Mouse (Mus musculus) liver, embryonic 14.5 days (tissue): Measurements from ENCODE around the gene Tmem132b. TPM values are rescaled to one million over a fixed set of nuclear protein-coding genes. Genes with fewer than 3 reads are reported as not detected.

Experiments
- ATAC-seq: fragments of 200-750 bp; cut with Nextera tagmentation; 2 replicates; pipeline ENCODE4 v1.8.0; 2017; ENCODE audit warnings: moderate number of reproducible peaks, mild to moderate bottlenecking, moderate library complexity; ENCODE audit not compliant: insufficient read depth
- DNase-seq, 3 experiments: peaks; one replicate each; pipeline ENCODE4 v3.0.0-alpha.2; 2012 to 2013; ENCODE audit warnings: low read depth in 3 of 3, low spot score in 3 of 3
- H3K27ac ChIP-seq: fragments of 300-500 bp; sonication (generic); 2 replicates; pipeline ENCODE4 v1.5.1; 2014; ENCODE audit warnings: moderate library complexity, mild to moderate bottlenecking, control low read depth, inconsistent platforms
- H3K27me3 ChIP-seq: fragments of 300-500 bp; sonication (generic); 2 replicates; pipeline ENCODE4 v1.6.1; 2014; ENCODE audit warnings: mild to moderate bottlenecking, low read length, moderate library complexity; ENCODE audit not compliant: control insufficient read depth, insufficient read depth
- H3K36me3 ChIP-seq: fragments of 300-500 bp; sonication (generic); replicated peaks from 2 replicates; pipeline ENCODE4 v1.6.1; 2014; ENCODE audit warnings: low read depth; ENCODE audit not compliant: control insufficient read depth, insufficient read depth
- H3K4me1 ChIP-seq, 2 experiments: fragments of 200-500 bp in 1 of 2; fragments of 300-500 bp in 1 of 2; sonication (generic) in 1 of 2; replicated peaks; 2 replicates each; pipeline ENCODE4 v1.6.1; 2012 to 2014; ENCODE audit warnings: antibody characterized with exemption in 1 of 2, inconsistent platforms in 1 of 2, low read length in 1 of 2; ENCODE audit not compliant: control insufficient read depth in 2 of 2, insufficient read depth in 2 of 2
- H3K4me2 ChIP-seq: fragments of 300-500 bp; sonication (generic); 2 replicates; pipeline ENCODE4 v1.6.1; 2014; ENCODE audit warnings: low read depth, mild to moderate bottlenecking, control low read depth, moderate library complexity
- H3K4me3 ChIP-seq, 2 experiments: fragments of 200-500 bp in 1 of 2; fragments of 300-500 bp in 1 of 2; sonication (generic) in 1 of 2; 2 replicates each; pipeline ENCODE4 v1.5.1; 2012 to 2014; ENCODE audit warnings: low read depth in 2 of 2, low read length in 2 of 2, mild to moderate bottlenecking in 2 of 2, control low read depth in 1 of 2, inconsistent platforms in 1 of 2, moderate library complexity in 1 of 2; ENCODE audit not compliant: insufficient read depth in 1 of 2
- H3K9ac ChIP-seq: fragments of 300-500 bp; sonication (generic); replicated peaks from 2 replicates; pipeline ENCODE4 v1.6.1; 2014; ENCODE audit warnings: mild to moderate bottlenecking, control low read depth, moderate library complexity
- H3K9me3 ChIP-seq: fragments of 300-500 bp; sonication (generic); 2 replicates; pipeline ENCODE4 v1.6.1; 2016; ENCODE audit warnings: low read length, mixed read lengths; ENCODE audit not compliant: control insufficient read depth
- CTCF ChIP-seq: IDR thresholded peaks from 2 replicates; pipeline ENCODE4 v1.5.1; 2016; ENCODE audit warnings: antibody characterized with exemption, low read depth, control low read depth
- EP300 ChIP-seq: IDR thresholded peaks from 2 replicates; pipeline ENCODE4 v1.6.1; 2016; ENCODE audit warnings: antibody characterized with exemption, low read depth
- WGBS: fragments of 180-500 bp; shearing (Covaris S2); extraction: QIAGEN DNeasy Blood & Tissue Kit; methylation state at CpG from one replicate; pipeline ENCODE4 v1.1.7; 2014; ENCODE audit not compliant: insufficient replicate concordance; 5-methylcytosine and 5-hydroxymethylcytosine counted together
- polyA plus RNA-seq, 2 experiments: library from polyadenylated mRNA; depleted of rRNA in 1 of 2; stranded (reverse) in 1 of 2; unstranded in 1 of 2; fragments of >200 nt; fragmentation: Nextera tagmentation in 1 of 2; extraction: Ambion mirVana in 1 of 2; gene quantifications; 2 replicates each; pipeline versions ENCODE4 v1.2.1 to v1.2.3; 2012 to 2014

Gene Tmem132b
- polyA plus RNA-seq, 2 experiments: not detected

DNA sequence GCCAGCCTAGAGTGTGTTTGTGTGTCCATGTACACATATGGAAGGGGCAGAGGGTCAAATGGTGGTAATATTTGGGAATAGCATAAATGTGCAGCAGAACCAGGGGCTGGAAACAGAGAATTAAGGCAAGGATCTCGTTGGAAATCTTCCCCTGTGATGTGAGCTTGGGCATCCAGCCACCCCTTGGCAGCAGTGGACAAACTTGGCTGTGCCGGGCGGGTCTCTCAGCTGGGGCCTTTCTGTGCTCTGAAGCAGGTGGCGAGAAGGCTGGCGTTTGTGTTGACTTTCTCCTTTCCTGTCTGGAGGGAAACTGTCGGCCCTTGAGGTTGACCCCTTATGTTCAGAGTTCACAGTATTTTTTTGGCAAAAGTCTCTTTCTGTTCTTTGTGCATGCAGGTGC lies 235.4 kb downstream of the Tmem132b start:
- WGBS: 51% methylated on average over 6 of the region's 6 CpGs
- Histone ChIP-seq H3K27me3 (no peaks in the 10 kb centered on the region), H3K9ac (no peak overlapping the region), H3K4me1 (no peaks in the 10 kb centered on the region), H3K27ac (no peak overlapping the region), H3K9me3 (no peaks in the 10 kb centered on the region; the same call in 1 of the 2 replicates), H3K4me3 (no peak overlapping the region), H3K36me3 (no peaks in the 10 kb centered on the region), H3K4me2 (no peak overlapping the region)
- TF ChIP-seq EP300 (no peak), CTCF (no peak)
- ATAC-seq: no peak
- no peak for DNase-seq

DNA sequence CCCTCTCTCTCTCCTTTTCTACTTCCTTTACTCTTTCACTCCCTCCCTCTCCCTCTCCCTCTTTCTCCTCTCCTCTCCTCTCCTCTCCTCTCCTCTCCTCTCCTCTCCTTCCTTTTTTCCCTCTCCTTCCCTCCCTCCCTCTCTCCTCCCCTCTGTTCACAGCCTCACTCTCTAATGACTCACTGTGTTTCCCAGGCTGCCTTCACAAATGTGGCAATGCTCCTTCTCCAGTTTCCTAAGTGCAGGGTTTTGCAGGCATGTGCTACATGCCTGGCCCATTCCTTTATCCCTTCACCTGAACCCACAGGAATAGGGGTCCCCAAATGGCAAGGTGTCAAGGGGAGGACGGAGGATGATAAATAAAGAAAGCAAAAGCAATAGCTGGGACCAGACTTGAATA lies 236.4 kb downstream of the Tmem132b start:
- no peak overlapping the region for H3K27ac ChIP-seq
- no peaks in the 10 kb centered on the region for H3K36me3 ChIP-seq
- H3K9ac ChIP-seq: no peak overlapping the region
- no peak for DNase-seq
- no peak for TF ChIP-seq CTCF
- TF ChIP-seq EP300: no peak
- H3K9me3 ChIP-seq: no peaks in the 10 kb centered on the region; the same call in 1 of the 2 replicates
- no peaks in the 10 kb centered on the region for H3K4me1 ChIP-seq
- whole genome bisulfite sequencing: 33% methylated on average over 1 of the region's 1 CpGs
- ATAC-seq: no peak
- no peak overlapping the region for H3K4me3 ChIP-seq
- no peaks in the 10 kb centered on the region for H3K27me3 ChIP-seq
- H3K4me2 ChIP-seq: no peak overlapping the region

DNA sequence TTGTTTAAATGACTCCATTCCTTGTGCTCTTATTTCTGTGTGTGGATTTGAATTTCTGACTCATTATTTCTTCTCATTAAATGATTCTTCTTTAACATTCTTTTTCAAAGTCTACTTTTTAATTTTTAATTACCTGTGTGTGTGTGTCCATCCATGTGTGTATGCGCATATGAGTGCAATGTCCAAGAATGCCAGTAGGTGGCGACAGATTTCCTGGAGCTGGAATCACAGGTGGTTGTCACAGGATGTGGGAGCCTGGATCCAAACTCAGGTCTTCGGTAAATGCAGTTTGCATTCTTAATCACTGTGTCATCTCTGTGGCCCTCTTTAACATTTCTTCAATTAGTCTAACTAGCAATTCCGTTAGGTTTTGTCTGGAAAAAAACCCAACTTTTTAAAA lies 240.7 kb downstream of the Tmem132b start:
- no peaks in the 10 kb centered on the region for H3K27me3 ChIP-seq
- DNase-seq (no peak), ATAC-seq (no peak)
- H3K27ac ChIP-seq: no peak overlapping the region
- 65% methylated on average over 4 of the region's 4 CpGs for WGBS
- H3K36me3 ChIP-seq: no peaks in the 10 kb centered on the region
- TF ChIP-seq EP300 (no peak), CTCF (peak; percentile 32; the same call in 1 of the 2 replicates)
- no peaks in the 10 kb centered on the region for H3K4me1 ChIP-seq
- H3K9ac ChIP-seq: no peak overlapping the region
- no peaks in the 10 kb centered on the region; the same call in 1 of the 2 replicates for H3K9me3 ChIP-seq
- H3K4me2 ChIP-seq: no peak overlapping the region
- no peak overlapping the region for H3K4me3 ChIP-seq

DNA sequence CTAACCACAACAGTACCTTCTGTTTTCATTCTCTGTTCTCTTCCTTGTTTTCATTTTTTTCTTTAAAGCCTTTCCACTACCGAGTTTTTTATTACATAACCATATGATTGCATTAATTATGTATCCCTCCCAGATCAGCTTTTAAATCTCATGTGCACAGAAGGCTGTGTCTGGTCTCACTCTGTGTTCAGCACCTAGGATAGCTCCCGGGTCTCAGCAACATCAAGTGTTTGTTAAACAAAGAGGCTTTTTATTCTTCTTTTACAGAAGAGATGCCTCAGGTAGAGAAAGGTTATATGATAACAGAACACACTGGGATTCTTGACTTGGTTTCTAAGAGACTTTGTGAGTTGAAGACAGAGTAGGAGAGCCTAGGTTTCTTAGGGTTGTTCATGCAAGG lies 241.2 kb downstream of the Tmem132b start:
- DNase-seq: no peak

DNA sequence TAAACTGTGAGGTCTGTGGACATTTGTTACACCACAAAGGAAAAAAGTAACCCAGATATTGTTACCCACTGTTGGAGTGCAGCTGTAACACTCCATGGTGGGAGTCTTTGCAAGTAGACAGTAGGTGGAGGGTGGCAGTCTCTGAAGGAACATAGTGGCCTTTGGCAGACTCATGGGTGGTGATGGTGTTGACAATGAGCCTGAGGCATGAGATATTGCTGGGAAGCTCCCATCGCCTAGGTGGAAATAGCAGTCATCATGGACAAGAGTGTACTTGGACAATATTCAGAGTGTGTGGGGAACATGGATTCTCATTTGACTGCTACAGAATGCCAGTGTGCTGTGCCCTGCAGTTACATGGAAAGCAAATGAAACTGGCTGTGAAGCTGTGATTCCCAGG lies 248.8 kb downstream of the Tmem132b start:
- no peak overlapping the region for H3K27ac ChIP-seq
- peaks cover 3% of the 10 kb centered on the region; the same call in 1 of the 2 replicates for H3K9me3 ChIP-seq
- H3K9ac ChIP-seq: no peak overlapping the region
- H3K27me3 ChIP-seq: no peaks in the 10 kb centered on the region
- no peak overlapping the region for H3K4me3 ChIP-seq
- TF ChIP-seq CTCF (no peak), EP300 (no peak)
- no peak for ATAC-seq
- no peak for DNase-seq
- no peak overlapping the region for H3K4me2 ChIP-seq
- WGBS: 73% methylated on average over 1 of the region's 1 CpGs
- H3K4me1 ChIP-seq: no peaks in the 10 kb centered on the region
- no peaks in the 10 kb centered on the region for H3K36me3 ChIP-seq

More for the DNA sequence above, 241.2 kb downstream of the Tmem132b start:
- Histone ChIP-seq H3K27me3 (no peaks in the 10 kb centered on the region), H3K27ac (no peak overlapping the region), H3K4me1 (no peaks in the 10 kb centered on the region), H3K4me3 (no peak overlapping the region), H3K4me2 (no peak overlapping the region), H3K9me3 (no peaks in the 10 kb centered on the region; the same call in 1 of the 2 replicates), H3K9ac (no peak overlapping the region), H3K36me3 (no peaks in the 10 kb centered on the region)
- no peak for ATAC-seq
- TF ChIP-seq EP300: no peak
- TF ChIP-seq CTCF: no peak
- WGBS: 28% methylated on average over 2 of the region's 2 CpGs
